Mouse (Mus musculus) inflammation-experienced regulatory T-cells, adult 6 months (primary cell): ENCODE data around the gene Ubb. TPM values are rescaled to one million over a fixed set of nuclear protein-coding genes. Genes with fewer than 3 reads are reported as not detected.

Source experiments
- ATAC-seq: one replicate; pipeline ENCODE4 v1.8.0; 2017
- polyA plus RNA-seq, 3 experiments: library from polyadenylated mRNA; unstranded; fragments of 100-300 nt; shearing (Covaris generic); gene quantifications; one replicate each; pipeline ENCODE4 v1.2.1; 2017

Gene Ubb
- polyA plus RNA-seq, 3 experiments from 2014 or later = 5,207 to 7,023 (median 5,768) TPM

DNA sequence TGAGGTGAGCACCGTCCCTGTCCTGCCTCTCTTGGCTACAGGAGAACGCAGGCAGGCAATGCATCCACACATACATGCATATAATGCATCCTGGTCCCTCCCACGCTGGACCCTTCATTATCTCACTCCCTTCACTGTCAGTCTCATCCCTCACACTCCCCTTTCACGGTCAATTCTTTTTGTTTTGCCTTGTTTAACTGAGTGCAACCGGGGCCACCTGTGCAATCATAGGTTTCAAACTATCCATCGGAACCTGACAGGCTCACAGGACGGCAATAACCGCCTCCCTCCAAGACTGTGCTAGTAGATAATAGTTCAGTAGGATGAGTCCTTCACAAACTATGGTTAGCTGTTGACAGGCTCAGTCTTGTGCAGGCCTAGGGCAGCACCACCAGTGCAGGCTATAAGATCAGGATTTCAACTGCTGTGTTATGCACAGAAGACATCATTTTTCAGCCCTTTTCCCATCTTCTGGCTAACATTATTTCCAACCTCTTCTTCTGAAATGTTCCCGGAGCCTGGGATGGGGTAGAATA lies 33.8 kb downstream of the Ubb start:
- ATAC-seq = no peak

DNA sequence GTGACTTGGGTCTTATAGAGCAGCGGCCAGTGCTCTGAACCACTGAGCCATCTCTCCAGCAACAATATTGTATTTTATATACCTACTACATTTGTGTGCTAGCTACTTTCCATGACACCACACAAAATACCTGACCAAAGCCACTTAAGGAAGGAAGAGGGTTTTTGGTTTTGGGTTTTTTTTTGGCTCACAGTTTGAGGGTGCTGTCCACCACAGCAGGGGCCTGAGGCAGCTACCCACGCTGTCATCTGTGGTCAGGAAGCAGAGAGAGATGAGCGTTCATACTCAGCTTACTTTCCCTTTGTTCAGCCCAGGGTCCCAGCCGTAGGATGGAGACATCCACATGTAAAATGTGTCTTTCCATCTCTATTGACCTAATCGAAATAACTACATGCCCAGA lies 36.1 kb downstream of the Ubb start:
- ATAC-seq = no peak

DNA sequence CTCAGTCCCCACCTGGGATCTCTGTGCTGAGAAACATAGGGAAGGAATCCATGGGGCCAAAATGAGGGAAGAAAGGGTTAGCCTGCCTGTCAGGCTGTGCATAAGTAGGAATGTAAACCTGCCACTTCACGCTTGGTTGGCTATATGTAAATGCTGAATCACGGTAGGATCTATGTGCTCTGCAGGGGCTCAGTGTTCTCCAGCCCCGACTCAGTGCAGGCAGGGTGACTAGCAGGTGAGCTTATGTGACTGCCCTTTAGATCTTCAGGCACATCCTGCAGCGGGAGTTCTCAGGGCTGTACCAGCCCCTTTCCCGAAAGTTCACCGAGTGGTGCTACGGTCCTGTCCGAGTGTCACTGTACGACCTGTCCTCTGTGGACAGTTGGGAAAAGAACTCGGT lies 38.4 kb downstream of the Ubb start:
- no peak for ATAC-seq

DNA sequence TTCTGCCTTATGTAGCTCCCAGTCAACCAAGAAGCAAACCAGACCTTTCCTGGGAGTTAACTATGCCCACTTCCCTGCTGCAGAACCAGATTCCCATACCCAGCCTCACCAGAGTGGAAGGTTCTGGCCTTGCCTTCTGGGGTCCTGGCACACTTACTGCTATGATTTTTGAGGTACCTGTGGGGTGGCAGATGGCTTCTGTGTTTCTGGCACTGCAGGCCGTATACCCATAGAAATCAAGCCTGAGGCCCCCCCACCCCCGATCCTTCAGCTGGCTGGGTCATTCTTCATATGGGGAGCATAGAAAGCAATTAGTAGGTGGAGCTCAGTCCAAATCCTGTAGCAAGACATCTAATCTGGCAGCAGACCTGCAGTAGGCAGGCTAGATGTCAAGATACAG lies 40.1 kb downstream of the Ubb start:
- ATAC-seq = no peak

DNA sequence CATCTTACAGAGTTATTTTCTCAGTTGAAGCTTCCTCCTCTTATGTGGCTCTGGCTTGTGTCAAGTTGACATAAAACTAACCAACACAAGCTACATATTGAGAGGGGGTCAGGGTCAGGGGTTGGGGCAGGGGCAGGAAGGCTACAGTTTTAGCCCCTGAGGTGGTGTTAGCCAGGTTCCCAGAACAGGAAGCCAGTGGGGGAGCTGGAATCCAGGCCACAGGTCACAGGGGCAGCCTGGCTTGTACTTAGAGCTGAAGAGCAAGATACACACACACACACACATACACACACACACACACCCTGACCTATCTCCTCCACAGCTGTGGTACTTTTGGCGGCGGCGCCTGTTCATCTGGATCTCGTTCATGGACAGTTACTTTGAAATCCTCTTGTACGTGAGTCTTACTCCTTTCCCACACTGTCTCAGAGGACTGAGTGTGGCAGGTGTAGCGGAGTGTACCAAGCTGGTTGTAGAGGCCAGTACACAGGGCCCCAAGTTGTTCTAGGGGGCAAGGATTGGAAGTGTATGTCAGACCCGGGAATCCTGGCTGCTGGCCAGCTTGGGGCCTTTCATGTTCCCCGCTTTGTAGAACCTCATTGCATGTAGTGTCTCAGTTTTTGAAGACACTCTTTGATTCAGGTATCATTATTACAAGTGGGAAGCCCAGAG lies 41.1 kb downstream of the Ubb start:
- no peak for ATAC-seq

DNA sequence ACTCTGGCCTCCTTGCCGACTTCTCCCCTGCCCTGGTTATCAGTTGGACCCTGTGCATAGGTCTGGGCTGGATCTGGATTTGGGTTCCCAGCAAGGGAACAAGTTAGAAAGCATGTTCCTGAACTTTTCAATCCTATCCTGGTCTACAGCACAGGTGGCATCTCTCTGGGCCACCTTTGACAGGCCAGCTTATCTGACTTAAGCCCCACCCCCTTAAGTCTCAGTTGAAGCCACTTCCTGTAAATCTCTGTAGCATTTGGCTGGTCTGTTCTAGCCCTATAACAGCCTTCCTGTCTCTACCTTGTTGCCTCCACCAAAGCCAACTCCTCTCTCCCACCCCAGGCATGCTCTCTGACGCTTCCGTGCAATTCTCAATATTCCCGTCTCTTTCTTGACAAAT lies 47.6 kb downstream of the Ubb start:
- no peak for ATAC-seq

DNA sequence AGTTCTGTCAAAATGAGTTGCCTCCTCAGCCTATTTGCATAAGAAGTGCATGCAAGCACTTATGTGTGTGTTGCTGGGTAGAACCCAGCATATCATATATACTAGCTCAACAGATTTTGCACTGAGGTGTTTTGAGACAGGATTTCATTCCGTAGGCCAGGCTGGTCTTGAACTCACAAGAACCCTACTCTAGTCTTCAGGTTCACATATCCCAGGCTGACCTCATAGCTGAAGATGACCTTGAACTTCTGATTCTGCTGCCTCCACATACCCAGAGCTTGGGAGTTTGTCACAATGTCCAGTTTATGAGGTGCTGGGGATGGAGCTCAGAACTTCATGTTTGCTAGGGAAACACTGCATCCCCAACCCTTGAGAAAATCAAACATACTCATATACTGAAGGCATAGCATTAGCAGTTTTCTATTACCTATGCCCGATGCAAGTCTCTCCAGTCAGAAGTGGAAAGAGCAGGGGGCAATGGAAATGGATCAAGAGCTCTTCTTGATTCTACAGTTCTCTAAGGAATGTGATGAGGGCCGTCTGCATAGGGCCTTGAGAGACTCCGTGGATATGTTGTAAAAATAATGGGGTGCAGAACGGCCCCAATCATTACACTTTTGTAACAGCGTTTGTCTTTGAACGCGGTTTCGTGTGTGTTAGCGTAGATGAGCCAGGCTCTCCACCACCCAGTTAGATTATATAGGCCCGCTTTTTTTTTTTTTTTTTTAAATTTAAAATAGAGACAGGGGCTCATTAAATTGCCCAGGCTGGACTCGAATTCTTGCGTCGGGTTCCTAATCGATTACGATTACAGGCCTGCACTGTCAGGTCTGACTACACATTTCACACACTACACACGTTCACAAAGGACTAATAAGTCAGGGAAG lies 51.0 kb downstream of the Ubb start:
- no peak for ATAC-seq

Other genes starting within 250 kb of the Ubb start
- 10 to 100 TPM in 2 of 3 experiments, 1 to 10 TPM in 1; 5.6 to 12.4 (median 11.5) TPM for gene Pigl, start 92.7 kb upstream of the Ubb start, polyA plus RNA-seq
- gene Ncor1, start 92.6 kb upstream of the Ubb start, polyA plus RNA-seq = 100 to 1,000 TPM; 165 to 215 (median 193) TPM
- gene Cenpv, start 11.9 kb upstream of the Ubb start, polyA plus RNA-seq = 1 to 10 TPM in 1 of 3 experiments, under 1 TPM in 1, not detected in 1; 0.40 to 2.0 TPM
- 100 to 1,000 TPM in 1 of 3 experiments, 10 to 100 TPM in 2; 73.0 to 108 (median 73.7) TPM for gene Trpv2, start 23.3 kb downstream of the Ubb start, polyA plus RNA-seq
- 1 to 10 TPM; 1.8 to 2.6 (median 2.1) TPM for gene Lrrc75a, start 97.4 kb downstream of the Ubb start, polyA plus RNA-seq
- gene Mmgt2, start 97.5 kb downstream of the Ubb start, polyA plus RNA-seq = 10 to 100 TPM; 33.7 to 47.7 (median 38.7) TPM
- 10 to 100 TPM; 17.7 to 24.7 (median 18.9) TPM for gene Zfp287, start 180.7 kb downstream of the Ubb start, polyA plus RNA-seq
- not detected for gene Gm10428, start 201.9 kb downstream of the Ubb start, polyA plus RNA-seq
- gene Zfp286, start 238.3 kb downstream of the Ubb start, polyA plus RNA-seq = 1 to 10 TPM in 2 of 3 experiments, under 1 TPM in 1; 0.48 to 7.7 (median 6.0) TPM